Mouse (Mus musculus) Muller cell, postnatal 12 days (primary cell): ENCODE data around the gene Fam131a.

ENCODE experiments used
- DNase-seq: peaks from one replicate; pipeline ENCODE4 v3.0.0-alpha.2; 2015; ENCODE audit errors: inconsistent ontology term

Gene Fam131a

DNA sequence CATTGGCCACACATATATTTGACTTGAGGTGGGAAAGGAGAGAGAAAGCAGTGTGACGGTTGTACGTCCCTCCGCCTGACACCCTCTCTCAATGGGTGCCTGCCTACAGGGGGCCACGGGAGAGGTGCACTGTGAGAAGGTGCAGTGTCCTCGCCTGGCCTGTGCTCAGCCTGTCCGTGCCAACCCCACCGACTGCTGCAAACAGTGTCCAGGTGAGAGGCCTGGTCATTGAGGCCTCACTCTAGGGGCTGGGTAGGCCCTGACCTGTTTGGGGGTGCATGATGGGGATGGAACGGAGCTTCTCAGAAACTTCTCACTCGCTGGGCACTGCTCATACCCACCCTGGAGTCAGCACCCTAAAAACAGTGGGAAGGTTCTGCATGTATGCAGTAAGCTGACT lies 46.8 kb downstream of the Fam131a start:
- no peak for DNase-seq

DNA sequence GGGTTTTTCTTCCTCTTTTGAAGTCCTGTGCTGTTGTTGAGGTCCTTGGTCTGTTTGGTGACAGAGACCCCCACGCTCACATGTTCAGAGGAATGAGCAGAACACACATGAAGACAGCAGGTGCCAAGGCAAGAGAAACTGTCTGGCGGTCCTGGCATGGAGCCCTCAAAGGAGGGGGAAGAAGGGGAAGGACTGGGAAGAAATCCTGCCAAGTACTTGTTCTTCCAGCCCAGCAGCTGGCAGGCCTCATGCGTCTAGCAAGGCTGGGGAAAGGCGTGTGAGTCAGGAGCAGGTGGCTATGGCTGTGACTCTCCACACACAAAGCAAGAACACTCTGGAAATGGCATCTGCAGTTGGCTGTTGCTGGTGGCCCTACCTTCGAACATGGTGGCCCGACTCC lies 53.6 kb downstream of the Fam131a start:
- DNase-seq = peak; percentile 55

DNA sequence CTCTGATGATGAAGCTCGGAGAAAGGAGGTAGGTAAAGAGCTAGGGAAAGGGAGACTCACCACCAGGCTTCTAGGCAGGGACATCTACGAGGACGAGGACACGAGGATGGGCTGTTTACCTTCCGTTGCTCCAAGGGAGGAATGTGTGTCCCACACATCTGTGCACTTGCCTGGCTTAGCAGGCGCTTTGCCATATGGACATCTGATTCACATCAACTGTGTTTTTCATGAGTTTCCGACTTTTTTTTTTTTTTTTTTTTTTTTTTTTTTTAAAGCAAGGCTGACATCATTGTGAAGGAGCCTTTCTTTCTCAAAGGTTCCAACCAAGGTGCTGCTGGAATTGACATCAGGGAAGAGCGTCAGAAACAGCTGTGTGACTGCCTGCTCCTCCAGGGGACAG lies 57.5 kb downstream of the Fam131a start:
- no peak for DNase-seq
